Mouse (Mus musculus) gastrocnemius, adult 18-20 months (tissue): Measurements from ENCODE around the gene Pcbp4. TPM values are rescaled to one million over a fixed set of nuclear protein-coding genes. Genes with fewer than 3 reads are reported as not detected.
"Not testable (repeated sequence)": the region's sequence is repeated elsewhere in the genome, so short reads cannot be mapped to it uniquely, and the experiment has no call there.

Source experiments
- DNase-seq: peaks from one replicate; pipeline ENCODE4 v3.0.0; 2021; ENCODE audit warnings: low spot score
- total RNA-seq, 2 experiments: library from RNA; stranded (reverse); gene quantifications; 2 replicates each; pipeline ENCODE4 v1.2.3; 2021

Pcbp4 gene
- total RNA-seq, 2 experiments from 2014 or later: 54.7 to 69.6 TPM

DNA sequence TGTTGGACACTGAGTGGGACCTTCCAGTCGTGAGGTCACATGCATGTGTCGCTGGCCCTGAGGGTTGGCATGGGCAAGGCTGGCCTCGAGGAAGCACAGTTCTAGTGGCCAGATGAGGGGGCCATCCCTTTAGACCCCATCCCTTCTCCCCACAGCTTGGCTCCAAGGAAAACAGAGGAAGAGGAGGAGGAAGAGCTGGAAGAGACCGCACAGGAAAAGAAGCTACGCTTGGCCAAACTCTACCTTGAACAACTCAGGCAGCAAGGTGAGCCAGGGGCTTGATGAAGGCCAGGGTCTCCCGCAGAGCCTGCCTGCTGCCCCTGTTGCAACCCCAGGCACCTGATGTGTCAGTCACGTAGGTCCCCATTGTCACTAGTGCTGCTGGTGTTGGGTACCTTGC is 27.4 kb downstream of the Pcbp4 start:
- no peak for DNase-seq

- no peak for DNase-seq
Measured at GRCm38 (mm10) chr9:106481075-106481474, 28.0 kb downstream of the Pcbp4 start.

- no peak for DNase-seq
Measured at GRCm38 (mm10) chr9:106481676-106482075, 28.6 kb downstream of the Pcbp4 start.

DNA sequence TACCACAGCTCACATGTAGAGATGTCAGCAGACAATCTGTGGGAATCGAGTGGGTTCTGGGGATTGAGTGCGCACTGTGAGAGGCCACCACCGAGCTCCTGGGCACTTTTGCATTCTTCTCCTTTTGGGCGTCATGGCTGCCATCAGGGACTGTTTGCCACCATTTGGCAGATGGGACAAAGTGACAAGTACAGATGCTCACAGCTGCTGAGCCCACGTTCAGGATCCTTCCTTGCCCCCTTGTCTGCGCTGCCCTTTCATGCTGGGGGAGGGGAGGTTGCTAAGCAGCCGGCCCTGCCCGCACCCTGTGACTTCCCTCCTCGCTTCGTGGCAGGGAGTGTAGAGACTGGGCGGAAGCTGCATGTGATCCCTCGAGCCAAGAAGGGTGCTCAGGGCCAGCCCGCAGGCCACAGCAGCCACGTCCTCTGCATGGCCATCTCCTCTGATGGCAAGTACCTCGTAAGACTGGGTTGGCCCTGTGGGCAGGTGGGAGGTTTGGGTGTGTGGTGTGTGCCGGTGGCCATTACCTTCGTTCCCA is 29.6 kb downstream of the Pcbp4 start:
- DNase-seq: no peak

- DNase-seq: no peak
Measured at GRCm38 (mm10) chr9:106483136-106483535, 30.0 kb downstream of the Pcbp4 start.

DNA sequence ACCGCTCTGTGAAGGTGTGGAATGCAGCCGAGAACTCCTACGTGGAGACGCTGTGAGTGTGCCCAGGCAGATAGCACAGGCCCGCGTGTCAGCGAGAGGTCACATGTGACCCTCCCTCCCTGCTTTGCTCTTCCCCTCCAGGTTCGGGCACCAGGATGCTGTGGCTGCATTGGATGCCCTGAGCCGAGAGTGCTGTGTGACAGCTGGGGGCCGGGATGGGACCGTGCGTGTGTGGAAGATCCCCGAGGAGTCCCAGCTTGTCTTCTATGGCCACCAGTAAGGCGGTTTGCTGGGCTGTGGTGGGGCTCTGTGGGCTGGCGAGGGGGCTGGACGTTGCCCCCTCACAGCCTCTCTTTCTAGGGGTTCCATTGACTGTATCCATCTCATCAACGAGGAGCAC is 30.5 kb downstream of the Pcbp4 start:
- DNase-seq: no peak

GRCm38 (mm10) chr9:106485076-106485475 is 32.0 kb downstream of the Pcbp4 start:
- no peak for DNase-seq

DNA sequence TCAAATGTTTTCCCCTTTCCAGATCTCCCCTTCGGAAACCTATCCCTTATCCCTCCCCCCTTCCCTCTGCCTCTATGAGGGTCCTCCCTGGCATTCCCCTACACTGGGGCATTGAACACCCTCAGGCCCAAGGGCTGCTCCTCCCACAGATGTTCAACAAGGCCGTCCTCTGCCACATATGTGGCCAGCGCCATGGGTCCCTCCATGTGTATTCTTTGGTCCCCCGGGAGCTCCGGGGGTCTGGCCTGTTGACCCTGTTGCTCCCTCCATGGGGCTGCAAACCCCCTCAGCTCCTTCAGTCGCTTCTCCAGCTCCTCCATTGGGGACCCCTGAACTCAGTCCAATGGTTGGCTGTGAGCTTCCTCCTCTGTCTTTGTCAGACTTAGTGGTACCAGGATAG is 34.5 kb downstream of the Pcbp4 start:
- DNase-seq: not testable (repeated sequence)

DNA sequence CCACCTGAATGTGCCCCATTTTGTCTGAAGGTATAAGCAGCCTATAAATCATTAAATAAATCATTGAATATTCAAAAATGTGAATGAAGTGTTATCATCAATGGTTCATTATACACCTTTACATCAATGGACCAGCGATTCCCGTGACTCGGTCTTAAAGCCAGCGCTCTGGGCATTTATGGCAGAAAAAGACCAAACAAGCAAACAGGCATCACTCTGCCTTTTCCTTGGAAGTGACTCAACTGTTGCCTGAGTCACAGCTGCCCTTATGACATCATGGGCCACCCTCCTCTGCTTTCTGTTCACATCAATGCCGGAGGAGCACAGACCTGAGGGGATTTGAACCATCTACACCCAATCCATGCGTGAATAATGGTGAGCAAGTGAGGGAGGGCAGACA is 46.6 kb downstream of the Pcbp4 start, which contains the start of gene Iqcf1:
Gene Iqcf1, plus strand, starts transcription at position 301 of the 400 bp plus-strand sequence.
- DNase-seq: no peak

DNA sequence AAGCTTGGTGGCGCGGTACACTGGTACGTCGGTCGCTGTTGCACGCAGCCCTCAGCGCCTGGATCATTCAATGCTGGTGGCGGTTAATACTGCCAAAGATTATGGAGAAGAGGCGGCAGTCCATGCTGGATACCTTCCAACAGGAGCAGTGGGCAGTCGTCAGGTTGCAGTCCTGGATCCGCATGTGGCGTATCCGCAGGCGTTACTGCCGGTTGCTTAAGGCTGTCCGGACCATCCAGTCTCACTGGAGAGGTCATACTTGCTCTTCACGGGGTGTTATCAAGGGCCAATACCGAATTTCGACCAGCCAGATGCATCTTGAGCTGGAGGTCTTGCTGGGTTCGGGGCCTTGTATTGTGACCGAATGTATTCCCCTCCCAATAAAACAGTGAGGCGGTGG is 48.8 kb downstream of the Pcbp4 start:
- no peak for DNase-seq

- DNase-seq: no peak
Measured at GRCm38 (mm10) chr9:106504246-106504645, 51.2 kb downstream of the Pcbp4 start.

- DNase-seq: no peak
Measured at GRCm38 (mm10) chr9:106509356-106509755, 56.3 kb downstream of the Pcbp4 start.

DNA sequence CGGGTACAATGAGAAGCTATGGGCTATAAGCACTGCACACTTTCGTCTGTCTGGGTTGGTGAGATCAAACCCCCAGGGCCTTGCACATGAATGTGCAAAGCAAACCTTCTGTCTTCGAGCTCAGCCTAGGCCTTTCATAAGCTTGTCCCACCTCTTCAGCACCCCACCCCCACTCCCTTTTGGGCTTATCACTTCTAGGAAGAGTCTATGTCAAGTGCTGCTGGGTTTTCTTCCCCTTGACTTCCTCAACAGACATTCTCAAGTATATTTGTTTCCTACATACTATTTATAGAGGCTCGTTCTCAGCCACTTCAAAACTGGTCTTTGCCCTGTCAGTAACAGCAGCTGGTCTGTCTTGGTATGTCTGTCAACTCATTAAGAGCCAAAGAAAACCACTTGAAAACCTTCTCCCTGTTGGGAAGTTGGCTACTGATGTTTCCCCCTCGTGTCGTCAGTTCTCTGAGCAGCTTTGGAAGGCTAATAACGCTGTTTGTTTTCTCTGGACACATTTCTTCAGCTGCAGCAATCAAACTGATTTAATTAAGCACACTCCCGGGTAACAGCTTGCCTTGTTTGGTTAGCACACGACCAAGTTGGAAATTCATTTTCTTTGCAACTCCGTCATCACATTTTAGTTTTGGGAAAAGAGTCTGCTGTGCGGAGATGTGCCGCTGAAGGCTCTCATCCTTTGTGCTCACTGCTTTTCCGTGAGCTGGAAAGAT is 59.8 kb downstream of the Pcbp4 start:
- no peak for DNase-seq

DNA sequence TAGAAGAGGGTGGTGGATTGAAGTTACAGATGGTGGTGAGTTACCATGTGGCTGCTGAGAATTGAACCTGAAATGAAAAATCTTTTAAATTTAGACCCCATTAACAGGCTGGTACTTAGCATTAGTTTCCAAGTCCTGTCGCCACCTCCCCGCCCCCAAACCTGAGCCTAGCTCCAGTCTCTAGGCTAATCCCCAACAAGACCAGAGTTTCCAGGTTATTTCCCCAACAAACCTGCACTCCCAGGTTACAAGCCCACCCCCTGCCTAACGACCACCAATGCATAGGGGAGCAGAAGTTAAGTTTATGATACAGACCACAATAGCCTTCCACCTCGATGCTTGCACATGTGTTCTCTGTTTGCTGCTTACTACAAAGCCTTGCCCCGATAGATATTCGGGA is 60.5 kb downstream of the Pcbp4 start:
- DNase-seq: no peak

Other genes starting within 250 kb of the Pcbp4 start
- gene Tlr9, start 230.7 kb upstream of the Pcbp4 start, total RNA-seq: under 1 TPM in 1 of 2 experiments, not detected in 1; 0.11 TPM
- 100 to 1,000 TPM; 206 to 228 TPM for gene Alas1, start 204.6 kb upstream of the Pcbp4 start, total RNA-seq
- gene Poc1a, start 172.2 kb upstream of the Pcbp4 start, total RNA-seq: 1 to 10 TPM; 1.8 to 1.9 TPM
- gene Dusp7, start 84.7 kb upstream of the Pcbp4 start, total RNA-seq: 10 to 100 TPM; 15.3 to 27.6 TPM
- gene Rpl29, start 23.8 kb upstream of the Pcbp4 start, total RNA-seq: 100 to 1,000 TPM; 280 to 298 TPM
- 10 to 100 TPM; 10.0 to 13.0 TPM for gene Acy1, start 15.0 kb upstream of the Pcbp4 start, total RNA-seq
- gene Abhd14b, start 5.8 kb upstream of the Pcbp4 start, total RNA-seq: 1 to 10 TPM; 4.0 to 4.1 TPM
- 10 to 100 TPM; 16.9 to 17.0 TPM for gene Abhd14a, start 5.6 kb upstream of the Pcbp4 start, total RNA-seq
- gene Gpr62, start 12.6 kb downstream of the Pcbp4 start, total RNA-seq: under 1 TPM; 0.14 to 0.21 TPM
- 10 to 100 TPM; 19.8 to 21.7 TPM for gene Rrp9, start 22.7 kb downstream of the Pcbp4 start, total RNA-seq
- gene Parp3, start 23.7 kb downstream of the Pcbp4 start, total RNA-seq: 10 to 100 TPM; 68.1 to 69.4 TPM
- not detected for gene Iqcf1, start 46.7 kb downstream of the Pcbp4 start, total RNA-seq
- gene Iqcf5, start 61.3 kb downstream of the Pcbp4 start, total RNA-seq: not detected
- not detected for gene Iqcf3, start 108.3 kb downstream of the Pcbp4 start, total RNA-seq
- gene Iqcf4, start 117.7 kb downstream of the Pcbp4 start, total RNA-seq: not detected
- gene Iqcf6, start 173.3 kb downstream of the Pcbp4 start, total RNA-seq: not detected
- not detected for gene Grm2, start 202.8 kb downstream of the Pcbp4 start, total RNA-seq
- 10 to 100 TPM; 29.8 to 30.6 TPM for gene Tex264, start 232.6 kb downstream of the Pcbp4 start, total RNA-seq